Mouse (Mus musculus): Measurements from ENCODE around the gene Phc2. TPM values are rescaled to one million over a fixed set of nuclear protein-coding genes. Genes with fewer than 3 reads are reported as not detected.

Phc2 gene
- total RNA-seq, 1 experiment from 2014 or later: 79.0 TPM

- DNase-seq: no peak
These were observed 88.6 kb downstream of the Phc2 start for GRCm38 (mm10) chr4:128743031-128743626.

GRCm38 (mm10) chr4:128745160-128745559 lies 90.7 kb downstream of the Phc2 start:
- no peak for DNase-seq

- peak; percentile 73 for DNase-seq
These were observed 93.2 kb downstream of the Phc2 start for GRCm38 (mm10) chr4:128747614-128748270.

- DNase-seq: peak; percentile 80
These were observed 93.8 kb downstream of the Phc2 start for GRCm38 (mm10) chr4:128748309-128748708.

- peak; percentile 8 for DNase-seq
These were observed 96.5 kb downstream of the Phc2 start for GRCm38 (mm10) chr4:128751006-128751405.

- DNase-seq: peak; percentile 2
These were observed 97.7 kb downstream of the Phc2 start for GRCm38 (mm10) chr4:128752031-128752757.

GRCm38 (mm10) chr4:128753571-128753970 lies 99.1 kb downstream of the Phc2 start:
- peak; percentile 3 for DNase-seq

- DNase-seq: no peak
These were observed 100.6 kb downstream of the Phc2 start, which contains the start of gene A3galt2 for GRCm38 (mm10) chr4:128755064-128755463. TSS of gene A3galt2 (plus strand) at chr4:128755364.

- peak; percentile 3 for DNase-seq
These were observed 101.4 kb downstream of the Phc2 start for GRCm38 (mm10) chr4:128755900-128756299.

GRCm38 (mm10) chr4:128759214-128759613 lies 104.7 kb downstream of the Phc2 start:
- DNase-seq: no peak

- no peak for DNase-seq
These were observed 105.5 kb downstream of the Phc2 start for GRCm38 (mm10) chr4:128760029-128760428.

- DNase-seq: no peak
These were observed 112.4 kb downstream of the Phc2 start for GRCm38 (mm10) chr4:128766929-128767328.

GRCm38 (mm10) chr4:128768120-128768519 lies 113.6 kb downstream of the Phc2 start:
- DNase-seq: peak; percentile 53

GRCm38 (mm10) chr4:128769569-128770355 lies 115.3 kb downstream of the Phc2 start:
- no peak for DNase-seq

GRCm38 (mm10) chr4:128770698-128771097 lies 116.2 kb downstream of the Phc2 start:
- DNase-seq: no peak

- DNase-seq: no peak
These were observed 119.3 kb downstream of the Phc2 start for GRCm38 (mm10) chr4:128773820-128774219.

GRCm38 (mm10) chr4:128774467-128774866 lies 120.0 kb downstream of the Phc2 start:
- peak; percentile 64 for DNase-seq

GRCm38 (mm10) chr4:128776568-128777289 lies 122.2 kb downstream of the Phc2 start:
- DNase-seq: peak; percentile 87

GRCm38 (mm10) chr4:128777593-128777992 lies 123.1 kb downstream of the Phc2 start:
- DNase-seq: no peak

GRCm38 (mm10) chr4:128782037-128782436 lies 127.5 kb downstream of the Phc2 start:
- no peak for DNase-seq

- DNase-seq: no peak
These were observed 128.1 kb downstream of the Phc2 start for GRCm38 (mm10) chr4:128782645-128783044.

All from adrenal gland, postnatal 14 days (tissue).